Mouse (Mus musculus) liver, embryonic 16.5 days (tissue): ENCODE data around the gene Wdfy3. TPM values are rescaled to one million over a fixed set of nuclear protein-coding genes. Genes with fewer than 3 reads are reported as not detected.

ENCODE experiments used
- ATAC-seq: fragments of 200-750 bp; cut with Nextera tagmentation; 2 replicates; pipeline ENCODE4 v1.8.0; 2017; ENCODE audit warnings: low read depth, mild to moderate bottlenecking, moderate number of reproducible peaks, moderate library complexity
- H3K27ac ChIP-seq: fragments of 300-500 bp; sonication (generic); 2 replicates; pipeline ENCODE4 v1.5.1; 2014; ENCODE audit warnings: mild to moderate bottlenecking, low read length
- H3K27me3 ChIP-seq: fragments of 300-500 bp; sonication (generic); 2 replicates; pipeline ENCODE4 v1.6.1; 2014; ENCODE audit warnings: low read depth, low read length, mixed read lengths; ENCODE audit not compliant: control insufficient read depth, insufficient read depth
- H3K36me3 ChIP-seq: fragments of 300-500 bp; sonication (generic); 2 replicates; pipeline ENCODE4 v1.6.1; 2014; ENCODE audit warnings: mild to moderate bottlenecking; ENCODE audit not compliant: control insufficient read depth, insufficient read depth
- H3K4me1 ChIP-seq: fragments of 300-500 bp; sonication (generic); 2 replicates; pipeline ENCODE4 v1.6.1; 2014; ENCODE audit warnings: low read depth, low read length, mixed read lengths; ENCODE audit not compliant: control insufficient read depth
- H3K4me2 ChIP-seq: fragments of 300-500 bp; sonication (generic); 2 replicates; pipeline ENCODE4 v1.6.1; 2014; ENCODE audit warnings: low read depth, low read length, mixed read lengths
- H3K4me3 ChIP-seq: fragments of 300-500 bp; sonication (generic); 2 replicates; pipeline ENCODE4 v1.5.1; 2014; ENCODE audit warnings: low read depth, mild to moderate bottlenecking, low read length
- H3K9ac ChIP-seq: fragments of 300-500 bp; sonication (generic); 2 replicates; pipeline ENCODE4 v1.6.1; 2014; ENCODE audit warnings: low read depth, low read length
- H3K9me3 ChIP-seq: fragments of 300-500 bp; sonication (generic); replicated peaks from 2 replicates; pipeline ENCODE4 v1.6.1; 2016; ENCODE audit warnings: low read length; ENCODE audit not compliant: control insufficient read depth
- WGBS: fragments of 180-500 bp; shearing (Covaris S2); extraction: QIAGEN DNeasy Blood & Tissue Kit; methylation state at CpG from one replicate; pipeline ENCODE4 v1.1.7; 2014; ENCODE audit not compliant: insufficient replicate concordance; 5-methylcytosine and 5-hydroxymethylcytosine counted together
- polyA plus RNA-seq: library from polyadenylated mRNA; unstranded; fragments of >200 nt; fragmentation: Nextera tagmentation; extraction: Ambion mirVana; gene quantifications from 2 replicates; pipeline ENCODE4 v1.2.1, GENCODE M21; 2015

Wdfy3 gene
- polyA plus RNA-seq, 1 experiment from 2014 or later, result 4.4 TPM

GRCm38 (mm10) chr5:102063013-102063752 lies 6.5 kb downstream of the Wdfy3 start:
- H3K4me3 ChIP-seq, result no peak overlapping the region
- no peak overlapping the region for H3K9ac ChIP-seq
- no peak overlapping the region for H3K4me2 ChIP-seq
- ATAC-seq, result peak; percentile 33; the same call in 1 of the 2 replicates
- no peak overlapping the region for H3K27ac ChIP-seq
- no peaks in the 10 kb centered on the region for H3K36me3 ChIP-seq
- WGBS, result 61% methylated on average over 18 of the region's 18 CpGs
- H3K27me3 ChIP-seq, result no peaks in the 10 kb centered on the region
- H3K9me3 ChIP-seq, result no peaks in the 10 kb centered on the region
- peaks cover 17% of the 10 kb centered on the region for H3K4me1 ChIP-seq

- no peak for ATAC-seq
- H3K9me3 ChIP-seq, result no peaks in the 10 kb centered on the region
- H3K27me3 ChIP-seq, result no peaks in the 10 kb centered on the region
- H3K4me3 ChIP-seq, result no peak overlapping the region
- no peak overlapping the region for H3K9ac ChIP-seq
- no peaks in the 10 kb centered on the region for H3K36me3 ChIP-seq
- H3K4me2 ChIP-seq, result no peak overlapping the region
- H3K4me1 ChIP-seq, result peaks cover 17% of the 10 kb centered on the region
- H3K27ac ChIP-seq, result no peak overlapping the region
- WGBS, result 21% methylated on average over 5 of the region's 5 CpGs
Measured at GRCm38 (mm10) chr5:102061816-102062215, 7.9 kb downstream of the Wdfy3 start.

- Histone ChIP-seq H3K4me1 (peaks cover 22% of the 10 kb centered on the region), H3K4me2 (no peak overlapping the region), H3K27ac (no peak overlapping the region), H3K27me3 (no peaks in the 10 kb centered on the region), H3K4me3 (no peak overlapping the region), H3K36me3 (no peaks in the 10 kb centered on the region), H3K9me3 (no peaks in the 10 kb centered on the region), H3K9ac (no peak overlapping the region)
- 52% methylated on average over 7 of the region's 7 CpGs for WGBS
- ATAC-seq, result no peak
Measured at GRCm38 (mm10) chr5:102055946-102056345, 13.8 kb downstream of the Wdfy3 start.

- no peaks in the 10 kb centered on the region for H3K27me3 ChIP-seq
- no peak overlapping the region for H3K4me2 ChIP-seq
- H3K9me3 ChIP-seq, result no peaks in the 10 kb centered on the region
- no peaks in the 10 kb centered on the region for H3K36me3 ChIP-seq
- H3K4me1 ChIP-seq, result peaks cover 28% of the 10 kb centered on the region
- peak; percentile 36 for ATAC-seq
- no peak overlapping the region for H3K27ac ChIP-seq
- H3K9ac ChIP-seq, result no peak overlapping the region
- whole genome bisulfite sequencing, result 23% methylated on average over 3 of the region's 3 CpGs
- no peak overlapping the region for H3K4me3 ChIP-seq
Measured at GRCm38 (mm10) chr5:102055130-102055641, 14.5 kb downstream of the Wdfy3 start.

DNA sequence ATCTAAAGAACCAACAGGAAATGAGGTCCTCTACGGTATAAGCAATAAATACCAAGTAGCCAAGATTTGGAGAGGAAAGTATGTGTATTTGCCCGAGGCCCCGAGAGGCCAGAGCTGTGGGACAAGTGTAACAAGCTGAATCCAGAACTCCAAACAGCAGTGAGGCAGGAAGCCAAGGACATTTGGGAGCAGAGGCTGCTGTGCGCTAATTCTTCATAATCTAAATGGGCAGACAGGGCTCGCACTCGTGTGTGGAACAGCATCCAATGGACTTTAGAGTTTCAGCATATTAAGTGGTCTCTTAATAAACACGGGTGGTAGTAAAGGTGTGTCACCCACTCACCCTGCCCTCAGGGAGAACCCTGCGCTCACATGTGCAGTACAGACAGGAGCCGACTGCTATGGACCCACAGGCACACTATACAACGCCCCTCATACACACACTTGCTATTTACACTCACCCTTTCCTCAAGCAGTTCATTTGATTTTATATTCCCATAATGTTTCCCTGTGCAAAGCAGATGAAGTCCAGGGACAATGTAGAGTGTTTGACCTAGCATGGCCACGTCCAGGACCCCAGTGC lies 15.1 kb downstream of the Wdfy3 start:
- no peak overlapping the region for H3K4me2 ChIP-seq
- no peaks in the 10 kb centered on the region for H3K9me3 ChIP-seq
- H3K9ac ChIP-seq, result no peak overlapping the region
- H3K27me3 ChIP-seq, result no peaks in the 10 kb centered on the region
- H3K4me3 ChIP-seq, result no peak overlapping the region
- H3K27ac ChIP-seq, result no peak overlapping the region
- WGBS, result 53% methylated on average over 11 of the region's 11 CpGs
- H3K4me1 ChIP-seq, result peaks cover 28% of the 10 kb centered on the region
- ATAC-seq, result peak; percentile 6; the same call in 1 of the 2 replicates
- H3K36me3 ChIP-seq, result no peaks in the 10 kb centered on the region

GRCm38 (mm10) chr5:102052906-102053305 lies 16.8 kb downstream of the Wdfy3 start:
- H3K27me3 ChIP-seq, result no peaks in the 10 kb centered on the region

GRCm38 (mm10) chr5:102052465-102052864 lies 17.3 kb downstream of the Wdfy3 start:
- 67% methylated on average over 4 of the region's 4 CpGs for WGBS
- Histone ChIP-seq H3K4me2 (no peak overlapping the region), H3K36me3 (no peaks in the 10 kb centered on the region), H3K4me1 (peaks cover 28% of the 10 kb centered on the region), H3K27ac (0 out of 2 replicates have a peak overlapping the region, but pooled peaks have one; percentile 2), H3K9me3 (no peaks in the 10 kb centered on the region), H3K9ac (no peak overlapping the region), H3K4me3 (peak overlapping the region; percentile 16), H3K27me3 (no peaks in the 10 kb centered on the region)
- no peak for ATAC-seq

More at GRCm38 (mm10) chr5:102052906-102053305, 16.8 kb downstream of the Wdfy3 start:
- Histone ChIP-seq H3K36me3 (no peaks in the 10 kb centered on the region), H3K9ac (no peak overlapping the region), H3K4me3 (peak overlapping the region; percentile 16), H3K9me3 (no peaks in the 10 kb centered on the region), H3K27ac (0 out of 2 replicates have a peak overlapping the region, but pooled peaks have one; percentile 2), H3K4me1 (peaks cover 28% of the 10 kb centered on the region), H3K4me2 (no peak overlapping the region)
- peak; percentile 68; the same call in 1 of the 2 replicates for ATAC-seq
- WGBS, result 58% methylated on average over 6 of the region's 6 CpGs

- no peak for ATAC-seq
- Histone ChIP-seq H3K4me3 (no peak overlapping the region), H3K9me3 (no peaks in the 10 kb centered on the region), H3K27ac (no peak overlapping the region), H3K27me3 (no peaks in the 10 kb centered on the region), H3K9ac (no peak overlapping the region), H3K4me1 (peaks cover 36% of the 10 kb centered on the region), H3K36me3 (no peaks in the 10 kb centered on the region), H3K4me2 (no peak overlapping the region)
- 35% methylated on average over 1 of the region's 1 CpGs for WGBS
Measured at GRCm38 (mm10) chr5:102050677-102051076, 19.0 kb downstream of the Wdfy3 start.

GRCm38 (mm10) chr5:102048416-102048815 lies 21.3 kb downstream of the Wdfy3 start:
- Histone ChIP-seq H3K4me1 (peaks cover 37% of the 10 kb centered on the region), H3K9ac (no peak overlapping the region), H3K36me3 (no peaks in the 10 kb centered on the region), H3K9me3 (no peaks in the 10 kb centered on the region), H3K4me3 (no peak overlapping the region), H3K4me2 (no peak overlapping the region), H3K27ac (no peak overlapping the region), H3K27me3 (no peaks in the 10 kb centered on the region)
- WGBS, result 84% methylated on average over 2 of the region's 2 CpGs
- ATAC-seq, result no peak
